Mouse (Mus musculus): ENCODE measurements at regions not wholly inside any gene's neighbourhood (a gene's known extent, or its start where the extent isn't known, plus 50 kb on each side); places are given as distances from the start of the nearest gene placed in this dataset.

DNA sequence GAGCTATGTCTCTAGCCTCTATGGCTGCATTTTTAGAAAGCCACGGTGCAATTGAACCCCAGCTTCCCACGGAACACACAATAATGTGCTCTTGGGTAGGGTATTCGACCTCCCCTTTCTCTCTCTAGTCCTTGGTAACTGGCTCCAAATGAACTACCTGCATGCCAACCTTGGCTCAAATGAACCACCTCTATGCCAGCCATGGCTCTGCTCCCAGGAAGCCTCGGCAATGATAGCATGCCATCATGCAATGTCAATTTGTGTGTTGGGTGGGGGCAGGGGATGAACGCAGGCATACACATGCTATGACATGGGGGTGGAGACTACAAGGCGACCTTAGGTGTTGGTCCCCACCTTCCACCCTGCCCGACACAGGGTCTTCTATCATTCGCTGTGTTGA, 170.5 kb upstream of the Gli2 start:
- TF ChIP-seq CTCF (IDR thresholded peaks at IDR 0.05; ENCODE audit: low read depth) (no peak), EP300 (IDR thresholded peaks at IDR 0.05; ENCODE audit: low read depth) (no peak)

Measured in liver, postnatal 0 days (tissue).